Mouse (Mus musculus) telencephalon, adult 2 months (tissue): ENCODE results near the gene Fgf7.
A peak's percentile ranks its signal among the peaks of the same experiment; 100 is the strongest.

ENCODE experiments used
- DNase-seq: peaks from one replicate; pipeline ENCODE4 v3.0.0-alpha.2; 2011; ENCODE audit warnings: low read depth, low spot score

Gene Fgf7

DNA sequence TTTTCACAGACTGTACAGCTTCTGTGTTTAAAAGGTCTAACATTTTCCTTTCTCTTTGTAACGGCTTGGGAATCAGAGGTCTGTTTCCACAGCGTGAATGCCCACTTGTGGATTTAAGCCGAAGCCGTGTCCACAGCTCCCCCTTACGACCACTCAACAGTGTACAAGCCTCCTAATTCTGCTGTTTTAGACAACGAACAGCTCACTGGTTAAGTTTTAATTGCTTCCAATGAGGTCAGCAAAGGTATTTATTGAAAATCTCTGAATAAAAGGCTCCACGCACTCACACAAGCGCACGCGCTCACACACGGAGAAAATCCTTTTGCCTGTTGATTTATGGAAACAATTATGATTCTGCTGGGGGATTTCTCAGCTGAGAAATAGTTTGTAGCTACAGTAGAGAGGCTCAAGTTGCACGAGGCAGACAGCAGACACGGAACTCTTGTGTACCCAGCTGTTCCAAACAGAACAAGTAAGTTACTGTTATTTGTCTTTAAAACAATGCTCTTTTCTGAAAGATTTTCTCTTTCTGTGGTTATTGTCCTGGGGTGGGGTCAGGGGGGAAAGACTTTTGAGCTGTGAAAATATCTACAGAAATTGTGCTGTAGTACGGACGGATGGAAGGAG, at the start of gene Fgf7:
Gene Fgf7, plus strand, starts transcription at position 280 of the 627 bp plus-strand sequence.
- DNase-seq, result peak; percentile 22

DNA sequence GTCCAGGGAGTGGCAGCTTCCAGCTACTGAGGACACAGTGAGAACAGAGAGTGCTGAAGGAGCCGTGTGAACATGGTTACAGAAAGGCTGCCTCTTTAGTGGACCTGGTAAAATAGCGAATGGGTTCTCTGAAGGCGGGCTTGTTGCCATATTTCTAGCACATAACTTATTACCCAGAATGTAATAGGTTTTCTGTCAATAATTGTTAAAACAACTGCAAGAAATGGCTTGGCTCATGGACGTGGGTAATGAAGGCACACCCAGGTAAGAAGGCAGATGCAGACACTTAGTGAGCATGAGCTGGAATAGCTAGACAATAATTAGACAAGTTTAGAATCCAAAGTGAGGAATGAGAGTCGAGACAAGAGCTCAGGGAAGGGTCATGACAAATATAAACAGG, 32.2 kb upstream of the Fgf7 start:
- DNase-seq, result no peak

DNA sequence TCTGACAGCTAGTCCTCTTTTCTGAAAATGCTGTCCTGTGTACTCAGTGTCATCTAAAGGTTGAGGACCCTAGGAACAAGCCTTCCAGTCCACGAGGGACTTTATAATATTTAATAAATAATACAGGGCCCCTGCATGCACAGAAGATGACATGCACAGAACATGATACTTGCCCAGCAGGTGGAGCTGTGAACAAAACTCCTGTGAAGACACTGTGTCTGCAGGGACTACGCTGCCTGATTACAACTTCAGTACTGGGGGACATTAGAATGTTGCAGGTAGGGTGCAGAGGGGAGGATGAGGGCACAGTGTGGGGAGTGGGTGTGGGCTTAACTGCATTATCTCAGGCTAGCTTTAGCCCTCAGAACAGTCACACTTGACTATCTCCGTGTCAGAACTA, 28.4 kb upstream of the Fgf7 start:
- DNase-seq, result peak; percentile 16

DNA sequence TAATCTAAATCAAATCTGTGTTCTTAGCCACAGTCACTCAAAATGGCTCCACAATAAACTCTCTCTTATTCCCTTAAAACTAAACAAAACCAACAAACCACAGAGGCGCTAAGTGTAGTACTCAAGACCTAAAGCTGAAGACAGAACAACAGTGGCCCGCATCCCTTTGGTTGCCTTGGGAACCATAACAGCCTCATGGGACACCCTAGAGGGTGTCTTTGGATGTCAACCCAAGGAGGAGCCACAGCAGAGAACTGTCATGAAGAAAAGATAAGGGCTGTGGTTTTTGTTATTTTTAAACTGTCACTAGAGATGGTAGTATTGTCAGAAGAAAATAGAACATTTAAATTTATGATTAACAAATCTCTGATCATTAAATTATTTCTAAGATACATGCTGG, 27.7 kb upstream of the Fgf7 start:
- no peak for DNase-seq

DNA sequence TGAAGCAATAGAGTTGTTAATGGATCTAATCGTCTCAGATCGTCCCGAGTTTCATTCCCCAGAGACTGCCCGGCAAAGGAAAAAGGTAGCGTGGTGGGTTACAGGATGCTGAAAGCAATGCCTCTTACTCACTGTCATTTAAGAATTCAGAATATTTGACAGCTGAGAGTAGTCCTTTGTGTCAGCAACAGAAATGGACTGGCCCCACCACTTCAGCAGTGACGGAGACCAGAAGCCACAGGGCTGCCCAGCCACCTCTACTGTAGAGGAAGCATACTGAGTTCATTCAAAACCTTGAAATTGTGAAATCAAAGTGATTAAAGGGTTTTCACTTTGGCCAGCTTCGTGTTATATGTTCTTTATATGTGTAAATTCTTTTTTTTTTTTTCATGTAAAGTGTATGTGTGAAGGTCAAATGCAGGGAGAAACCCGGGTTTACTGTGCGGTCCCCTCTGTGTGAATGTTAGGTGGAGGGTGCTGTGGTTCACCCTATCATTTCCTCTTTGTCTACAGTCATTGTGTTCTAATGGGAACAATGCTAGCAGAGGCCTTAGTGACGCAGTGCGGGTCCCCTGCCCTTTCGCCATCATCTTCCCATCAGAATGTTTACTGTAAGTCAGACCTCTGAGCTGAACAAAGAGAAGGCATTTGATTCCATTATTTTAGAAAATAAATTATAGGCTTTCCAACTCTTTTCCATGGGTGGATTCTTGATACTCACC, 19.3 kb upstream of the Fgf7 start:
- DNase-seq, result no peak

DNA sequence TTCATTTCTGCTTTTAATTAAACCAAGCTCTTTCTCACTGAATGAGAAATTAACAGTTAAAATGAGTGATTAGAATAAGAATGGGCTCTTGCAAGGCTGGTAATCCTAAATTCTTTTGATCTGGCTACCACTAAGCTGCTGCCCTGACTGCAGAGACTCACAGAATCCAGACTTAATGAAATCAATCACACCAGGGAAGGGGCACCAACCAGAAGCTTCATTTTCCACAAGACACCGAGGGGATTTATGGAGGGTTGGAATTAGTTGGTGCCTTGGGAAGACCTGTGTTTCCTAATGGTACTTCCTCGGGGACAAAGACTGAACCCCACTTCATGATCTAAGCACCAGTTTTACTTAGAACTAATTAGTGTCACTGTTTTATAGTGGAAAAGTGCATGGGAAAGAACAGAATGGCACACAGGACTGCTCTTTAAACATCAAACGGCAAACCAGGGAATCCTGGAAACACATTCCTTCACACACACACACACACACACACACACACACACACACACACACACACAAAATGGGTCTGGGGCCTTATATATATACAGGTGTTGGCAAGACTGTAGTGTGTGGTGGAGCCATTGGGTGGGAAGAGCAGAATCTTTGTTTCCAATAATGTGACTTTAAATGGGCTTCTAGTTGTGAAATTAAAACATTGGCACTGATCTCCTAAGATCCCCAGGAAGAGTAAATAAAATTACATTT, 18.5 kb upstream of the Fgf7 start:
- no peak for DNase-seq

DNA sequence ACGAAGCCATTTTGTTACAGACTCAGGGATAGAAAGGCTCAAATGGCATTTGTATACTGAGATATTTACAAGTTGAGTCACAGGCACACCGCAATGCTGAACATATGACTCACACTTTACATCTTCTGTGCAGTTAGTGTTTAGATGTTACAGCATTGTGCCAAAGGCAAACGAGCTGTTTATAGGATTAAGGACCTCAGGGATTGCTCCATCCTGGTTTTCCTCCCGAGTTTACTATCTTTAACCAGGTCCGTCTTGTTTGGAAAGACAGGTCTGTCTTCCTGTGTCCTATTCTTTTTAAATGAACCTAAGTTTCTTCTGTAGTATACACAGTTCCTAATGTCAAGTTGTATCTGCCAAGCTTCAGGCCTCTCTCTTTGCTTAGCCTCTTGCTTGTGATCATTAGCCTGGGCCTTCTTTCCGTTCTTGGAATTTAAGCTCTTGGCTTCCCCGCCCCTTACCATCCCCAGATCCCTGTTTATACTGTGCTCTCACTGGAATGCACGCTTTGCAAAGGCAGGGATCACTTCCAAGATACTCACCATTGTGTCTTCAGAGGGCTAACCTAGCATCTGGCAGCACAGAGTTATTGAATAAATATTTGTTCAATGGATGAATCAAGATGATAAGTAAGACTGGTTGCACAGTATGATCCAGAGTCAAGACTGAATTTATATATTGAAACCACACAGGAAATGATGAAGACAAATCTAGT, 3.1 kb upstream of the Fgf7 start:
- DNase-seq, result no peak

DNA sequence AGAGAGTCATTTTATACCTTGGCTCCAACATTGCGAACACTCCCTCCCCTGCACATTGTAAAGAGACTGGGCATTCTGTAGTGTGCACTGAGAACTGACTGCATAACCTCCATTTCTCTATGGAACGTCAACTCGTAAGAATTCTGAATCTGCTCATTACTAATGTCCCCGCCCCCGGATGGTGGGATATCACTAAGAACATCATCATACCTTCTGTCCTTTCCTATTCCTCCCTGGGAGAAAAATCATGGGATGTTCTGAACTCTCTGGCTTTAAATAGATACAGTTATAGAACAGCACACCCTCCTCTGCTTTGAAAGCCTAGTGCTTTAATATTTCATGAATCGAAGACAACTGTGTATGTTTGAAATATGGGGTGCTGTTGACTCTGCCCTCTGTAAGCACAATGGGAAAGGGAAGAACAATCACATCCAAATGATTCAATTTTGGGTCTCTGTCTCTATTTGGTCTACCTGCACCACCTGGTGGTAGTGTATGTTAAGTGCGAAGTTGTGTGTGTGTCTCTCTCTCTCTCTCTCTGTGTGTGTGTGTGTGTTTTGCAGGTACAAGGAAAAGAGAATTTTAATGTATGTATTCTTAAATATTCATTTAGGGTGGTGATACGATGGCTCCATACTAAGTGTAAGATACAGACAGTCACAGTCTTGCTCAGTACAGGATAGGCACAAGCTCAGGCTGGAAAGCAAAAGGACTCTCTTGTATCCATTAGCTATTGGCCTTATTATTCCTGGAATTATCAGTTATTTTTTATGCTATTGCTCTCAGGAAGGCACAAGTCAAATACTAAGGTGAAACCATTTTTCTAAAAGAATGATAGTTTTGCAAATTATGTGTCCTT, 1.1 kb upstream of the Fgf7 start:
- no peak for DNase-seq

DNA sequence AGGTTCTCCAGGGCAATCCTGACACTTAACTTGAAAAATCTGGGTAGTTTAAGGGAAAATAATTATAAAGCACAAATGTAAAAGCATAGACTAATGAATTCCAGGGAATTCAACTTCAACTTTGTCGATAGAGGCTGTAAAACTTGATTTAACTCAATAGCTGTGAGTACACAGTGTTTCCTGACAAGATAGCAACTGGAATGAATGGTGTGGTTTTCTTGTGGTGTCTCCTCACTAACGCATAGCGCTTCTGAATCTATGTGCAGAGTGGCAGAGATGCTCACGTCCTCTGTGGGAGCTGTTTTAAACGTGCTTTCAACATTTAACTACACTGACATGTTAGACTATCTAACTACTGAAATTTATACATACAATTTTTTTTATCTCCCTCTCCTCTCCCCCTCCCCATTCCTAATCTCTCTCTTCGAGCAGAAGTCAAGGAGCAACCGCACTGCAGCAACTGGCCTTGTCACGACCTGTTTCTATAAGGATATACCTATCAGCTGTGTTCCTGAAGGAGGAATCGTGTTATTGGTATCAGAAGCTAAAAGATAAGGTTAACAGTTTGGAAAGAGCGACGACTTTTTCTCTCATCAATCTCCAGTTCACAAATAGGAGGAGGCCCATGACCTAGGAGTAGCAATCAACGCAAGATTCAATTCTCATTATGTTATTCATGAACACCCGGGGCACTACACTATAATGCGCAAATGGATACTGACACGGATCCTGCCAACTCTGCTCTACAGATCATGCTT, 734 bp downstream of the Fgf7 start:
- DNase-seq, result no peak

DNA sequence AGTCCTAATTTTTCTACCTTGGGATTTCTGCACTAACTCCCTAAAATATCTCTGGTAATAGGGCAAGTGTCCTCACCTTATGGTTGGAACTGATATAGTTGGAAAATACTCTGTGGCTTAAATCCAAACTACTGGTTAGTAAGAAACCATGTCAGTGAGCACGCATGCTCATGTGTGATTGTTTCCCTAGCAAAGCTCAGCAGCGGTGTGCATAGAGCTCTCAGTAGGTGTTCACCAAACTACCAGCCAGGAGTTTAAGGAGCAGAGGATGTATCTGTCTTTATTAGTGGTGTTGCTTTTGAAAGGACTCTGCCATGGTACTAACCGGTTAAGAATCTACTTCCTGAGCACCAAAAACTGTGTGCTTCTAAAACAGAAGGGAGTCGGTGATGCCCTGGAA, 1.7 kb downstream of the Fgf7 start:
- no peak for DNase-seq

DNA sequence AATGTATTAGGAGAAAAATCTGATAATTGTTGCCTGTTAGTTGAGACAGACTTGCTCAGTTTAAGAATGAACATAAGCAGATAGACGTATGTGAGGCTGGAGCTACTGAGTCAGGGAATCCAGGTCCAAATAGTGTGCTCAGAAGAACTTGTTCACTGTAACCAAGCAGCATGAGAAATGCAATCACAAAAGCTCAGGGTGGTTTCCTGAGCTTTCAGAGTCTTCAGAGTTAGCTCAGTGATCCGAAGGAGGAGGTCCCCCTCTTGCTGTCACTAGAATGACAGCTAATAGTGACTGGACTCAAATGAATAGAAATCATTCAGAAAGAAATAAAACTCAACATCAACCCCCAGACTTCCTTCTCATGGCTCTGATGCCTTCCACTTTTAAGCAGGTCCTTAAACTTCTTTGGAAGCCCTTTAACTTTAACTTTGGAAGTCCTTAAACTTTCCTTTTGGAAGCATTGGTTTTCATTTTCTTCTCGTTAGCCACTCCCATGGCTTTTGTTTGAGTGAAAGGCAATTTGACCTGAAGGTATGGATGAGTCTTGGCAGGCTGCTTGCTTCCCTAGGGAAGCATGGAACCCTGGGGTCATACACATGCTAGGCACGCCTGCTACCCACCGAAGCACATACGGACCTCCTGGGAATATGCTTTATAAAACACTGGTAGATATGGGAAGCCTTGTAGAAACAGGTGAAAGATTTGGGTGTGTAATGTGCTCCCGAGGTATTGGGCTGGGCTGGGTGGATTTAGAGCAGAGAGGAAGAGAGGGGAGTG, 4.0 kb downstream of the Fgf7 start:
- no peak for DNase-seq

DNA sequence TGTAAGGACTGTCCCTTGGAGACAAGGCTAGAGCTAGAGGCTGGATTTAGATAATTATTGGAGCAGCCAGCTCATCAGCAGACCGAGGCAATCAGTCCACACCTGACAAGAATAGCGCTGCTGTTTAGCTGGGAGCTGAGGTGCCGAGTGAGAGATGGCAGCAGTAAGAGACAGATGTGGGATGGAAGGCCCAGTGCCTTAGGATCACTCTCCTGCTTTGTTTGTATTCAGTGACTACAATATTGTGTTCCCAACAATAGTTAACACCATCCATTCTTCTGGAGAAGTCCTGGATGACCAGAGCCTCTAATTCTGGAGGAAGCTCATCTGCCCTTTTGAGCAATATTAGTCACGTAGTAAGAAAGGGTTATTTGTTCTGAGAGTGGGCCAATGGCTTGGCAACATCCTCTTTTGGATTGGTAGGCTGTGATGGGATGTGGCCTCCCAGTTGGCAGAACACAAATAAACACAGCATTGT, 5.0 kb downstream of the Fgf7 start:
- peak; percentile 79 for DNase-seq

DNA sequence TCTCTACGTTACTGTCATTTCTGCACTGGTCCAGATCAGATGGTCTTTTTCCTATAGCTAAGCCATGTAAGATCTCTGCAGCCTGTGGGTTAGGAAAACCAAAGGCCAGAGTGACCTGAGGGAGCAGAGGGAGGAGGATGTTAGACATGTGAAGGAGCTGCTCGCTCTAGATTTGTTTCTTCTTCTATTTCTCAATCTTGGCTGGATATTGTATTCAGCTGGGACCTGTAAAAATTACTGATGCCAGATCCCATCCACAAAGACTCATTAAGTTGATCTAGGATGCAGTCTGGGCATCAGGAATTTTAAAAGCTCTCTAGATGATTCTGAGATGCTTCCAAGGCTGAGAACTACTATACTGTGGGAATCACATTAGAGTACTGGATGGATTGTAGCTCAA, 6.2 kb downstream of the Fgf7 start:
- no peak for DNase-seq

DNA sequence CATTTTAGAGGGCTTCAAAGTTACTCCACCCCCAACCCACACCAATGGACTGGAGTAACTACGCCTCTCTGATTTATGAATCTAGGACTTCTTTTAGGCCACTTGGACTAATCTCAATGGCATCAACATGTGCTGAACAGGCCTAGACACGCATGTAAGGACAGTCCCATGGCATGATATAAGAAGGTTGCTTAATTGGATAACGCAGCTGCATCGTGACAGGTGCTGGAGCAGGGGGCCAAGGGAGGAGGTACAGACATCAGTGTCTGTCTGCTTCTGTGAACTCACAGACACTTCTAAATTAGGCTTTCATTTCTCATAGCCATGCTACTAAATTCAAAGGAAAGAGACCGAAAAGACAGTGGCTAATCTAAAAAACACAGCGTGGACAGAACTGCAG, 6.8 kb downstream of the Fgf7 start:
- no peak for DNase-seq

DNA sequence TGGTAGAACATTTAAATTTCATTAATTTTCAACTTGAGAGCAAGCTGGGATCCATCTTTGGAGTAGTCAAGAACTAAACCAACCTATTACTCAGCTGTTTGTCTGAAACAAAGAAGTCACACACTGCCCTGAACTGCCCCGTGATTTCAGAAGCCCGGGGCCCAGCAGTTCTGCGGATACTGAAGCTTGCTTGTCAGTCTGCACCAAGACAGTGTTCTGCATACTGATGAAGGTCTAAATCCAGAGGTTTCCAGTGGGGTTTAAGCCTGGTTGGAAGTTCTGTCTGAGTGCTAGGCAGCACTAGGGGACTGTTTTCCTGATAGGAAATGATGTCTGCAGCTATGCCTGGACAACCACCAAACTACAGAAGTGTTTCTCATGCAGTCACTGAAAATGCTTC, 8.2 kb downstream of the Fgf7 start:
- no peak for DNase-seq

DNA sequence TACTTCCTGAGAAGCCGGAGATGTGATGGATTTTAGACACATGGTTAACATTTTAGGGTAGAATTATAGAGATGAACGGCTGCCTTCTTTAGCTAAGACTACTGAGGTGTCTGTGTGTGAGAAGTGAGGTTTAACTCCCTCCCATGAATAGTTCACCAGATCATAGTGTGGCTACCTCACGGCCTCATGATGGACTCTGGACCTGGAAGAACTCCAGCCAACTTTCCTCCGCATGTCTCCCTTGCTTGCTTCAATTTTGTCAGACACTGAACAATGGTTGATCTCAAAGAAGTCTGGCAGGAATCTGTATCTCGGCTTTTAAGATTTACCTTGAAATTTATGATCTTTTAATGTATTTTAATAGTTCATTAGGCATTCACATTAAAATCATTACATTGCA, 11.2 kb downstream of the Fgf7 start:
- no peak for DNase-seq

DNA sequence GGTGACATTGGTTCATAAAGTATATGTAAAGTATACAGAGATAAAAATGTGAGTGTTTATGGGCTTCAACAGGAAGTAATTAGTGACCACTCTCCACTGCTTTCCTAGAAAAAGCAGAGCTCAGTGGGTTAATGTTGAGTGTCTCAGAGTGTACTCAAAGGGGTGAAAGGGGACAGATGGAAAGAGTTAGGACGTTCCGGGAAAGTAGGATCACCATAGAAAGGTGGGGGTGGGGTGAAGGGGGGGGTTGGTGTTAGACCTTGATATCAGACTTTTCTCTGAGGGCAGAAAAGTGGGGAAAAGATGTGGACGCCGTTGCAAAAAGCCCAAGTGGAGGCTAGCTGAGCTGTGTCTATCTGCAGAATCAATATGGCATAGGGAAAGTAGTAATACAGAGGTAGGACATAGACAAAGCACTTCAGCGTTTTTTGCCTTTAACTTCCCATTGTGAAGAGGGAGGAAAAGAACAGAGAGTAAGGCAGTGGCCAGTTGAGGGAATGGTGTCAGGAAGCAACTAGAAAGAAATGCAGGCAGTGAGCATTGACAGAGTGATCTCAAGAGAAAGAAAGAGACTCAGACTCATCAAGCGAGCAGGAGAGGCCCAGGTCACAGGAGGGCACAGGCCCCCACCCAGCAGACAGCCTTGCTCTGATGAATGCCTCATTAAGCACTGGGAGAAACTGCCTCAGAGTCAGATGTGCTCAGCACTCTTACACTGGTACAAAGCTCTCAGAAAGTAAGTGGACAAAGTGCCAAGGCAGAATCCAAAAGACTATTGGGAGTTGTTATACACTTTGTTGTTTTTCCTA, 18.5 kb downstream of the Fgf7 start:
- DNase-seq, result no peak

DNA sequence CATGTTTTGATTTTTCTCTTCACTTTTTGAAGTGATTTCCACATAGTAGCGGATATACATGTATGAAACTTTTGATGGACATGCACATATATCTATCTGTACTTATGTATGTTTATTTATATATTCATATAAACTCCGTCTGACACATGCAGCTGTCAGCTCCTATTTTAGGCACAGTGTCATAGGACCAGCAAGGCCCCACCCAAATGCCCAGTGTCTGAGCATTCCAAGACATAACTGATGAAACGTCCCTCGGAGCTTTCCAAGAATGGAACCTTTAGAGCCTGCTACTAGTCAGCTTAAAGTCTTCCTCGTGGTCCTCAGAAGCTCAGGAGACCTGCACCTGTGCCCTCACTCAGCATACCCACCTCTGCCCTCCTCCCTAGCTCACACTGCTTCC, 19.2 kb downstream of the Fgf7 start:
- no peak for DNase-seq

DNA sequence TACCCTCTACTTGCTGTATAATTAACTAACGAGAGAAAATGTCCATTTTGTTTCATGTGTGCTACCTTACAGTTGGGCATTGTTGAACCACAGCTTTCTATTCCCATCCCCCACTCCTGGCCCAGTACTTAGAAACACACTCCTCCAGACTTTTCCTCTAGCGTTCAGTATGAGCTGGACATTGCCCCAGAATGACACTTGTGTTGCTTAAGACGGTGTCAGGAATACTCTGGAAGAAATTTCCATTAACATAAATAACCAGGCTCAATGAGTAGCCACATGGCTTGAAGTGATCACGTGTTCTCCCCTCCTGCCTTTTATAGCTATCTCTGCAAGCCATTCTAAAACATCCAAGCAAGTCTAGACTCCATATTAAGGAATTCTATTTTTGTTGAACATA, 26.1 kb downstream of the Fgf7 start:
- DNase-seq, result no peak
